Mouse (Mus musculus) cerebellum, adult 2 months (tissue): ENCODE results near the gene Capn5.

Experiments used
- CTCF ChIP-seq: fragments of 200-500 bp; IDR thresholded peaks from 2 replicates; pipeline ENCODE4 v1.5.1; 2011; ENCODE audit warnings: low read depth, mild to moderate bottlenecking, control low read depth, low read length, moderate library complexity, borderline replicate concordance; ENCODE audit not compliant: insufficient read depth
- POLR2A ChIP-seq: fragments of 200-500 bp; IDR thresholded peaks from 2 replicates; pipeline ENCODE4 v1.6.1; 2011; ENCODE audit warnings: low read length, control low read depth, borderline replicate concordance; ENCODE audit not compliant: insufficient read depth

- TF ChIP-seq CTCF, result no peak
- no peak for TF ChIP-seq POLR2A
These were observed 6.7 kb downstream of the Capn5 start for GRCm38 (mm10) chr7:98171141-98172073.
